Mouse (Mus musculus): ENCODE data around the gene Gm28047.

DNA sequence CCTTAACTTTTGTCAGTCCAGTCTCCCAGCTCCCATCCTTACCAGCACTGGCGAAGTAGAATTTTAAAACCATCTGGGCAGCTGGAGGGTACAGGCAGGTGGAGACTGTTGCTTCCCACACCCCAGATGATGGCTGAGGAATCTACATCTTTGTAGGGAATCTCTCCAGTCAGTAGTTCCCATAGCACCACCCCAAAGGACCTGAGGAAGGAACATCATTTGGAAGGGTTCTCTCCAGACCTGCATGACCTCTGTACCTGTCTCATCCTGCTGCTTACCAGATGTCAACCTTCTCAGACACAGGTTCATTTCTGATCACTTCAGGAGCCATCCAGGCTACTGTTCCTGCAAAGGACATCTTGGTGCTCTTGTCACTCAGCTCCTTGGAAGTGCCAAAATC lies 121.4 kb downstream of the Gm28047 start, which contains the start of gene Gm10337:
- TF ChIP-seq CTCF (IDR thresholded peaks at IDR 0.05; ENCODE audit: low read depth): no peak
- TF ChIP-seq EP300 (IDR thresholded peaks at IDR 0.05; ENCODE audit: low read depth): no peak
